8 mouse cellular contexts compared by ENCODE assay signal in genomic region chr5:36458926-36459325, GRCm38 (mm10). TPM values are rescaled to one million over a fixed set of nuclear protein-coding genes. Genes with fewer than 3 reads are reported as not detected.
DNase-seq lines count a peak whose midpoint lies in the region; ATAC-seq and TF ChIP-seq lines count a peak whose summit lies in the region.

No protein-coding gene starts in this region.

- ATAC-seq in kidney, postnatal 0 days (replicated peaks; ENCODE audit: low FRiP score, low read depth): no peak
- no peak for ATAC-seq in kidney, embryonic 15.5 days (replicated peaks; ENCODE audit: low FRiP score)
- peak; percentile 61 for ATAC-seq in inflammation-experienced regulatory T-cells, adult 6 months
- ATAC-seq in neural tube, embryonic 11.5 days (ENCODE audit: insufficient read depth, low FRiP score, low TSS enrichment): no peak

- H3K36me3 ChIP-seq in kidney, postnatal 0 days (ENCODE audit: insufficient read depth, low read length): no peaks in the 10 kb centered on the region
- H3K36me3 ChIP-seq in kidney, embryonic 15.5 days: no peaks in the 10 kb centered on the region
- no peaks in the 10 kb centered on the region for H3K36me3 ChIP-seq in neural tube, embryonic 11.5 days (ENCODE audit: control insufficient read depth, insufficient read depth, low read length)

- TF ChIP-seq CTCF in kidney, postnatal 0 days (IDR thresholded peaks at IDR 0.05; ENCODE audit: low read depth): peak; percentile 91

- peak; percentile 47 for DNase-seq in adrenal gland, postnatal 25 days
- DNase-seq in adrenal gland, adult 8-10 months: no peak
- DNase-seq in kidney, postnatal 0 days (ENCODE audit: low spot score): peak; percentile 72
- DNase-seq in ZHBTc4 (ENCODE audit: low read depth, low spot score): peak; percentile 60
- DNase-seq in neural tube, embryonic 11.5 days (ENCODE audit: low spot score): peak; percentile 24
- DNase-seq in layer of hippocampus, adult 9-10 months (ENCODE audit: low spot score): no peak

- no peak overlapping the region for H3K27ac ChIP-seq in kidney, postnatal 0 days
- no peak overlapping the region for H3K27ac ChIP-seq in kidney, embryonic 15.5 days
- H3K27ac ChIP-seq in neural tube, embryonic 11.5 days (ENCODE audit: low read depth, low read length): no peak overlapping the region

- no peaks in the 10 kb centered on the region for H3K27me3 ChIP-seq in kidney, postnatal 0 days (ENCODE audit: insufficient read depth, low read length)
- H3K27me3 ChIP-seq in kidney, embryonic 15.5 days: no peaks in the 10 kb centered on the region
- H3K27me3 ChIP-seq in neural tube, embryonic 11.5 days (ENCODE audit: control insufficient read depth, insufficient read depth, low read length): no peaks in the 10 kb centered on the region

- H3K9me3 ChIP-seq in kidney, postnatal 0 days (replicated peaks; ENCODE audit: low read length): no peaks in the 10 kb centered on the region
- no peaks in the 10 kb centered on the region for H3K9me3 ChIP-seq in kidney, embryonic 15.5 days (replicated peaks)
- H3K9me3 ChIP-seq in neural tube, embryonic 11.5 days (ENCODE audit: control insufficient read depth, low read length): no peaks in the 10 kb centered on the region

- H3K9ac ChIP-seq in kidney, postnatal 0 days (ENCODE audit: low read depth, low read length): no peak overlapping the region
- no peak overlapping the region for H3K9ac ChIP-seq in kidney, embryonic 15.5 days
- H3K9ac ChIP-seq in neural tube, embryonic 11.5 days (ENCODE audit: low read length): no peak overlapping the region

- 11% methylated on average over 4 of the region's 4 CpGs for WGBS in kidney, postnatal 0 days
- WGBS in kidney, embryonic 15.5 days: 14% methylated on average over 4 of the region's 4 CpGs
- WGBS in neural tube, embryonic 11.5 days: 18% methylated on average over 4 of the region's 4 CpGs

- H3K4me3 ChIP-seq in kidney, postnatal 0 days (replicated peaks; ENCODE audit: low read depth, low read length): no peak overlapping the region
- H3K4me3 ChIP-seq in kidney, embryonic 15.5 days (replicated peaks): no peak overlapping the region
- no peak overlapping the region for H3K4me3 ChIP-seq in neural tube, embryonic 11.5 days (ENCODE audit: low read depth, low read length)

- H3K4me2 ChIP-seq in kidney, postnatal 0 days (ENCODE audit: low read length): no peak overlapping the region
- H3K4me2 ChIP-seq in kidney, embryonic 15.5 days: no peak overlapping the region
- no peak overlapping the region for H3K4me2 ChIP-seq in neural tube, embryonic 11.5 days (ENCODE audit: low read depth)

- H3K4me1 ChIP-seq in kidney, postnatal 0 days (replicated peaks; ENCODE audit: insufficient read depth, low read length): 0 out of 2 replicates have a peak, but pooled peaks cover 5% of the 10 kb centered on the region
- H3K4me1 ChIP-seq in kidney, embryonic 15.5 days: peaks cover 18% of the 10 kb centered on the region
- no peaks in the 10 kb centered on the region for H3K4me1 ChIP-seq in neural tube, embryonic 11.5 days (ENCODE audit: control insufficient read depth, insufficient read depth, low read length)

RNA-seq across cellular contexts. Expression of gene Grpel1, which starts 5.9 kb away (rescaled TPM):
- total RNA-seq in adrenal gland, postnatal 25 days (2021): 68.9 and 70.2 TPM in 2 replicates
- total RNA-seq in adrenal gland, adult 8-10 months (2022): 10 to 100 TPM; 53.4 to 69.1 (median 62.6) TPM
- polyA plus RNA-seq in kidney, postnatal 0 days (2015; fragmentation: Nextera tagmentation; extraction: Ambion mirVana): 67.5 and 68.0 TPM in 2 replicates
- 56.0 and 56.1 TPM in 2 replicates for polyA plus RNA-seq in kidney, embryonic 15.5 days (2015; fragmentation: Nextera tagmentation; extraction: Ambion mirVana)
- 10 to 100 TPM; 40.2 to 45.9 (median 43.9) TPM for polyA plus RNA-seq in inflammation-experienced regulatory T-cells, adult 6 months (2017; shearing (Covaris generic))
- 56.2 and 58.6 TPM in 2 replicates for polyA plus RNA-seq in neural tube, embryonic 11.5 days (2014; fragmentation: Nextera tagmentation; extraction: Ambion mirVana)

RNA-seq across cellular contexts. Expression of gene Tada2b, which starts 25.2 kb away (rescaled TPM):
- 34.1 and 40.9 TPM in 2 replicates for total RNA-seq in adrenal gland, postnatal 25 days (2021)
- 10 to 100 TPM; 34.0 to 42.2 (median 35.6) TPM for total RNA-seq in adrenal gland, adult 8-10 months (2022)
- 2.4 and 2.6 TPM in 2 replicates for polyA plus RNA-seq in kidney, postnatal 0 days (2015; fragmentation: Nextera tagmentation; extraction: Ambion mirVana)
- polyA plus RNA-seq in kidney, embryonic 15.5 days (2015; fragmentation: Nextera tagmentation; extraction: Ambion mirVana): 1.8 and 2.1 TPM in 2 replicates
- polyA plus RNA-seq in inflammation-experienced regulatory T-cells, adult 6 months (2017; shearing (Covaris generic)): 1 to 10 TPM; 2.8 to 3.6 (median 3.5) TPM
- polyA plus RNA-seq in neural tube, embryonic 11.5 days (2014; fragmentation: Nextera tagmentation; extraction: Ambion mirVana): 4.0 and 4.2 TPM in 2 replicates

RNA-seq across cellular contexts. Expression of gene Ccdc96, which starts 25.5 kb away (rescaled TPM):
- 0.43 and 0.49 TPM in 2 replicates for total RNA-seq in adrenal gland, postnatal 25 days (2021)
- under 1 TPM; 0.38 to 0.99 (median 0.55) TPM for total RNA-seq in adrenal gland, adult 8-10 months (2022)
- polyA plus RNA-seq in kidney, postnatal 0 days (2015; fragmentation: Nextera tagmentation; extraction: Ambion mirVana): 0.68 and 0.74 TPM in 2 replicates
- polyA plus RNA-seq in kidney, embryonic 15.5 days (2015; fragmentation: Nextera tagmentation; extraction: Ambion mirVana): 0.66 and 0.90 TPM in 2 replicates
- under 1 TPM in 1 of 3 experiments, not detected in 2; 0.10 TPM for polyA plus RNA-seq in inflammation-experienced regulatory T-cells, adult 6 months (2017; shearing (Covaris generic))
- 3.4 and 3.8 TPM in 2 replicates for polyA plus RNA-seq in neural tube, embryonic 11.5 days (2014; fragmentation: Nextera tagmentation; extraction: Ambion mirVana)

Comparison
In these comparisons a context has a peak if more than half of its experiments do, and no peak if none do; other contexts are left out.
1. DNase-seq: peak in adrenal gland, postnatal 25 days (single experiment), kidney, postnatal 0 days (single experiment), ZHBTc4 (single experiment) and neural tube, embryonic 11.5 days (single experiment); none in adrenal gland, adult 8-10 months (single experiment) and layer of hippocampus, adult 9-10 months (single experiment).